Mouse (Mus musculus) liver, adult 2 months (tissue): Measurements from ENCODE around the gene Cd3eap.

ENCODE experiments used
- CTCF ChIP-seq: fragments of 200-500 bp; IDR thresholded peaks from 2 replicates; pipeline ENCODE4 v1.5.1; 2011; ENCODE audit warnings: low read depth, low read length, control low read depth
- POLR2A ChIP-seq: fragments of 200-500 bp; IDR thresholded peaks from 2 replicates; pipeline ENCODE4 v1.6.1; 2011; ENCODE audit warnings: low read length, control low read depth; ENCODE audit not compliant: insufficient read depth; ENCODE audit errors: extremely low read depth

DNA sequence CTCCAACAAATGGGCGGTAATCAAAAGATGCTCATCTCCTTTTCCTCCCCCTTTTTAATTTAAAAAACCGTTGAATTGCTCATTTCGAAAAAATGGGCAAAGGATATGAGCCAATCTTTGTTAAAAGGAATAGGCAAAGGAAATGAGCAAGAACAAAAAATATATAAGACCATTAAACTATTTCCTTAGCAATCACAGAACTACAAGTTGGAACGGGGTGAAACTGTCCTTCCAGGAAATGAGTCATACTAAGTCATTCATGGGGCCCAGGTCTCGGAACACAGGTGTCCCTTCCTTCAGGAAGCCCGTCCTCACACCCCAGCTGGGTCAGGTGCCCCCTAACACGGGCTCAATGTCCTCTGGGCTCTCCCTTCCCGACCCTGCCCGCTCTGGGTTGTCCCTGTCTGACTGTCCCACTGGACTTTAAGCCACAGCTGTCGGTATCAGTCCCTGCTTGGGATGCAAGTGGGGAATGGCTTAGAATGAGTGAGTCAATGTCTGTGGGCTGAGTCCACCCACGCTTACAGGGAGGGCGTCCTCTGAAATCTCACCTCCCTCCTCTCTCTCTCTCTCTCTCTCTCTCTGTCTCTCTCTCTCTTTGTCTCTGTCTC is 14.9 kb downstream of the Cd3eap start, which contains the start of gene Ercc1:
- TF ChIP-seq CTCF (no peak), POLR2A (no peak)
